Mouse (Mus musculus): ENCODE results near the gene 5730596B20Rik. TPM values are rescaled to one million over a fixed set of nuclear protein-coding genes. Genes with fewer than 3 reads are reported as not detected.

5730596B20Rik gene
- total RNA-seq, 4 experiments from 2014 or later: not detected

- no peak for DNase-seq (ENCODE audit: low spot score in 2 of 2)
These were observed 17.4 kb downstream of the 5730596B20Rik start for GRCm38 (mm10) chr6:52194690-52195089.

- no peak for DNase-seq (ENCODE audit: low spot score in 2 of 2)
These were observed 19.5 kb downstream of the 5730596B20Rik start for GRCm38 (mm10) chr6:52196811-52197210.

- DNase-seq (ENCODE audit: low spot score in 2 of 2): no peak
These were observed 20.0 kb downstream of the 5730596B20Rik start for GRCm38 (mm10) chr6:52197271-52197670.

GRCm38 (mm10) chr6:52200073-52200750 lies 22.9 kb downstream of the 5730596B20Rik start:
- no peak for DNase-seq (ENCODE audit: low spot score in 2 of 2)

- no peak for DNase-seq (ENCODE audit: low spot score in 2 of 2)
These were observed 23.5 kb downstream of the 5730596B20Rik start for GRCm38 (mm10) chr6:52200751-52201250.

- DNase-seq (ENCODE audit: low spot score in 2 of 2): no peak
These were observed 24.0 kb downstream of the 5730596B20Rik start for GRCm38 (mm10) chr6:52201269-52201668.

GRCm38 (mm10) chr6:52202362-52203120 lies 25.2 kb downstream of the 5730596B20Rik start:
- DNase-seq (ENCODE audit: low spot score in 2 of 2): no peak

GRCm38 (mm10) chr6:52203121-52203370 lies 25.7 kb downstream of the 5730596B20Rik start:
- DNase-seq (ENCODE audit: low spot score in 2 of 2): no peak

GRCm38 (mm10) chr6:52203371-52204049 lies 26.2 kb downstream of the 5730596B20Rik start:
- no peak for DNase-seq (ENCODE audit: low spot score in 2 of 2)

GRCm38 (mm10) chr6:52204050-52204752 lies 26.9 kb downstream of the 5730596B20Rik start, which contains the start of gene Hoxa5:
Gene Hoxa5, minus strand, starts transcription at chr6:52204587.
- no peak for DNase-seq (ENCODE audit: low spot score in 2 of 2)

- no peak for DNase-seq (ENCODE audit: low spot score in 2 of 2)
These were observed 27.9 kb downstream of the 5730596B20Rik start for GRCm38 (mm10) chr6:52205221-52205620.

- no peak for DNase-seq (ENCODE audit: low spot score in 2 of 2)
These were observed 28.6 kb downstream of the 5730596B20Rik start for GRCm38 (mm10) chr6:52205638-52206621.

GRCm38 (mm10) chr6:52206882-52207683 lies 29.8 kb downstream of the 5730596B20Rik start:
- no peak for DNase-seq (ENCODE audit: low spot score in 2 of 2)

GRCm38 (mm10) chr6:52207684-52207976 lies 30.3 kb downstream of the 5730596B20Rik start:
- no peak for DNase-seq (ENCODE audit: low spot score in 2 of 2)

- DNase-seq (ENCODE audit: low spot score in 2 of 2): no peak
These were observed 31.0 kb downstream of the 5730596B20Rik start, which contains the start of gene Hoxa6 for GRCm38 (mm10) chr6:52208072-52208867. Gene Hoxa6, minus strand, starts transcription at chr6:52208722.

GRCm38 (mm10) chr6:52208868-52209684 lies 31.8 kb downstream of the 5730596B20Rik start:
- no peak for DNase-seq (ENCODE audit: low spot score in 2 of 2)

GRCm38 (mm10) chr6:52209685-52210046 lies 32.4 kb downstream of the 5730596B20Rik start:
- DNase-seq (ENCODE audit: low spot score in 2 of 2): no peak
